ENCODE assay signal across 10 mouse cellular contexts in the genomic region with DNA sequence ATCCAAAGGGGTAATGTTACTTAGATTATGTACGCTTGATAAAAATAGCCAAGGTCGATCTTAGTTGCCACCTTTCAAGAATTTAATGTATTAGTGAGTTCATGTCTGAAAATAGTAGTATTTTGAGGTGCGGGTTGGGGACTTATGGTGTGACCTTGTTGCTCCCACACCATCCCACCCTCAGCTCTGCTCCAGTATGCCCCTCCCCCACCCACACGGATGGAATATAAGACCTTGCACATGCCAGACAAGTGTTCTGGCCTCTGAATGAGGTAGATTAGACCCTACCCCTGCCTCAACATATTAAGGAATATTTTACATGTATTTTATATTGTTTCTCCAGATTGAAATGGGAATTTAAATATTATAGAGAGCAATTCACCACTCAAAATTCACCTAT. TPM values are rescaled to one million over a fixed set of nuclear protein-coding genes. Genes with fewer than 3 reads are reported as not detected.
DNase-seq lines count a peak whose midpoint lies in the region; ATAC-seq and TF ChIP-seq lines count a peak whose summit lies in the region.
"Had no signal": no experiment of that assay in that cellular context is flagged by ENCODE, and none has a peak within 500 bp of the region (broad histone marks: within the 10 kb centered on the region; RNA-seq: fewer than 3 reads in every experiment).

No protein-coding gene starts in this region.

- H3K36me3 ChIP-seq in embryonic facial prominence, embryonic 13.5 days, result peaks cover 11% of the 10 kb centered on the region
- no peaks in the 10 kb centered on the region for H3K36me3 ChIP-seq in hindbrain, postnatal 0 days (ENCODE audit: insufficient read depth, low read length)
- H3K36me3 ChIP-seq in midbrain, postnatal 0 days (ENCODE audit: insufficient read depth, low read length), result no peaks in the 10 kb centered on the region

- DNase-seq in layer of hippocampus, adult 2 months (ENCODE audit: low spot score in 2 of 2), result no peak
- DNase-seq in layer of hippocampus, adult 18-20 months (ENCODE audit: low spot score in 2 of 2), result no peak
- no peak for DNase-seq in hindbrain, postnatal 0 days (ENCODE audit: low spot score)
- DNase-seq in midbrain, postnatal 0 days (ENCODE audit: low spot score), result no peak
- DNase-seq in adrenal gland, adult 8-10 months, result no peak
- no peak for DNase-seq in gastrocnemius, postnatal 10 days
- no peak for DNase-seq in spleen, adult 12 weeks (ENCODE audit: low spot score)
- DNase-seq: adrenal gland, postnatal 14 days; spleen, adult 18-20 months had no signal

- peak overlapping the region; percentile 69 for H3K4me2 ChIP-seq in embryonic facial prominence, embryonic 13.5 days
- H3K4me2 ChIP-seq in hindbrain, postnatal 0 days (ENCODE audit: low read depth, low read length), result peak overlapping the region; percentile 88
- peak overlapping the region; percentile 81 for H3K4me2 ChIP-seq in midbrain, postnatal 0 days (ENCODE audit: low read depth, low read length, poor library complexity, severe bottlenecking)

- H3K27me3 ChIP-seq in embryonic facial prominence, embryonic 13.5 days, result no peaks in the 10 kb centered on the region
- no peaks in the 10 kb centered on the region for H3K27me3 ChIP-seq in hindbrain, postnatal 0 days (ENCODE audit: insufficient read depth, low read length)
- H3K27me3 ChIP-seq in midbrain, postnatal 0 days (ENCODE audit: insufficient read depth, low read length), result no peaks in the 10 kb centered on the region

- no peak for TF ChIP-seq CTCF in layer of hippocampus, adult 2 months (conservative IDR thresholded peaks at IDR 0.05)
- no peak for TF ChIP-seq CTCF in hindbrain, postnatal 0 days (IDR thresholded peaks at IDR 0.05; ENCODE audit: low read depth)
- TF ChIP-seq CTCF in midbrain, postnatal 0 days (IDR thresholded peaks at IDR 0.05), result no peak

- WGBS in embryonic facial prominence, embryonic 13.5 days, result 49% methylated on average over 4 of the region's 4 CpGs
- 52% methylated on average over 4 of the region's 4 CpGs for WGBS in hindbrain, postnatal 0 days
- WGBS in midbrain, postnatal 0 days, result 56% methylated on average over 4 of the region's 4 CpGs

- H3K4me1 ChIP-seq in embryonic facial prominence, embryonic 13.5 days, result peaks cover 15% of the 10 kb centered on the region
- peaks cover 13% of the 10 kb centered on the region for H3K4me1 ChIP-seq in hindbrain, postnatal 0 days (ENCODE audit: insufficient read depth, low read length)
- H3K4me1 ChIP-seq in midbrain, postnatal 0 days (ENCODE audit: insufficient read depth, low read length), result peaks cover 5% of the 10 kb centered on the region; the same call in 1 of the 2 replicates

- H3K4me3 ChIP-seq in layer of hippocampus, adult 2 months, result peak overlapping the region; percentile 90
- peak overlapping the region; percentile 98 for H3K4me3 ChIP-seq in embryonic facial prominence, embryonic 13.5 days
- peak overlapping the region; percentile 68 for H3K4me3 ChIP-seq in hindbrain, postnatal 0 days (ENCODE audit: low read length)
- peak overlapping the region; percentile 97 for H3K4me3 ChIP-seq in midbrain, postnatal 0 days (ENCODE audit: low read depth, low read length)

- H3K27ac ChIP-seq in layer of hippocampus, adult 2 months, result no peak overlapping the region
- H3K27ac ChIP-seq in embryonic facial prominence, embryonic 13.5 days, result no peak overlapping the region
- H3K27ac ChIP-seq in hindbrain, postnatal 0 days, result no peak overlapping the region
- H3K27ac ChIP-seq in midbrain, postnatal 0 days (ENCODE audit: low read depth, low read length), result no peak overlapping the region

- ATAC-seq in embryonic facial prominence, embryonic 13.5 days (ENCODE audit: insufficient number of reproducible peaks, insufficient read depth, low FRiP score, low TSS enrichment, low read depth), result no peak
- no peak for ATAC-seq in hindbrain, postnatal 0 days
- no peak for ATAC-seq in midbrain, postnatal 0 days (ENCODE audit: low FRiP score)

- H3K9me3 ChIP-seq in embryonic facial prominence, embryonic 13.5 days, result no peaks in the 10 kb centered on the region
- H3K9me3 ChIP-seq in hindbrain, postnatal 0 days (ENCODE audit: low read length), result no peaks in the 10 kb centered on the region
- no peaks in the 10 kb centered on the region for H3K9me3 ChIP-seq in midbrain, postnatal 0 days (ENCODE audit: low read length)

- H3K9ac ChIP-seq in embryonic facial prominence, embryonic 13.5 days, result peak overlapping the region; percentile 44
- H3K9ac ChIP-seq in hindbrain, postnatal 0 days (replicated peaks; ENCODE audit: low read length), result no peak overlapping the region; the same call in 1 of the 2 replicates
- 0 out of 2 replicates have a peak overlapping the region, but pooled peaks have one; percentile 33 for H3K9ac ChIP-seq in midbrain, postnatal 0 days (replicated peaks; ENCODE audit: low read length, poor library complexity, severe bottlenecking)

RNA-seq across cellular contexts. Expression of gene Tnks2, which starts 2.0 kb away (rescaled TPM):
- 100 to 1,000 TPM; 123 TPM for total RNA-seq in layer of hippocampus, adult 2 months (2021)
- 100 to 1,000 TPM; 116 TPM for total RNA-seq in layer of hippocampus, adult 18-20 months (2021)
- polyA plus RNA-seq in embryonic facial prominence, embryonic 13.5 days (2015; fragmentation: Nextera tagmentation; extraction: Ambion mirVana), result 46.3 and 52.7 TPM in 2 replicates
- 128 and 138 TPM in 2 replicates for total RNA-seq in hindbrain, postnatal 0 days (2014; rRNA removed)
- polyA plus RNA-seq in hindbrain, postnatal 0 days (2015; fragmentation: Nextera tagmentation; extraction: Ambion mirVana), result 26.1 and 28.7 TPM in 2 replicates
- 181 and 215 TPM in 2 replicates for total RNA-seq in midbrain, postnatal 0 days (2014; rRNA removed)
- polyA plus RNA-seq in midbrain, postnatal 0 days (2015; fragmentation: Nextera tagmentation; extraction: Ambion mirVana), result 25.4 and 27.2 TPM in 2 replicates
- 100 to 1,000 TPM in 3 of 4 experiments, 10 to 100 TPM in 1; 99.2 to 117 (median 106) TPM for total RNA-seq in adrenal gland, adult 8-10 months (2022)
- 100 to 1,000 TPM; 130 to 156 TPM for total RNA-seq in gastrocnemius, postnatal 10 days (2021)
